Mouse (Mus musculus) neural tube, embryonic 11.5 days (tissue): Measurements from ENCODE around the gene Tmem203. TPM values are rescaled to one million over a fixed set of nuclear protein-coding genes. Genes with fewer than 3 reads are reported as not detected.

Experiments
- ATAC-seq: fragments of 200-750 bp; cut with Nextera tagmentation; 2 replicates; pipeline ENCODE4 v1.8.0; 2017; ENCODE audit warnings: moderate number of reproducible peaks, mild to moderate bottlenecking, moderate TSS enrichment, moderate library complexity; ENCODE audit not compliant: insufficient read depth, low FRiP score, low TSS enrichment
- DNase-seq: peaks from one replicate; pipeline ENCODE4 v3.0.0-alpha.2; 2015; ENCODE audit warnings: low spot score
- H3K27ac ChIP-seq: fragments of 300-500 bp; sonication (generic); 2 replicates; pipeline ENCODE4 v1.5.1; 2014; ENCODE audit warnings: low read depth, mild to moderate bottlenecking, low read length
- H3K27me3 ChIP-seq: fragments of 300-500 bp; sonication (generic); 2 replicates; pipeline ENCODE4 v1.6.1; 2014; ENCODE audit warnings: mild to moderate bottlenecking, low read length, mixed read lengths; ENCODE audit not compliant: control insufficient read depth, insufficient read depth
- H3K36me3 ChIP-seq: fragments of 300-500 bp; sonication (generic); 2 replicates; pipeline ENCODE4 v1.6.1; 2014; ENCODE audit warnings: mild to moderate bottlenecking, low read length, moderate library complexity, mixed read lengths; ENCODE audit not compliant: control insufficient read depth, insufficient read depth
- H3K4me1 ChIP-seq: fragments of 300-500 bp; sonication (generic); 2 replicates; pipeline ENCODE4 v1.6.1; 2014; ENCODE audit warnings: low read length, mixed read lengths; ENCODE audit not compliant: control insufficient read depth, insufficient read depth
- H3K4me2 ChIP-seq: fragments of 300-500 bp; sonication (generic); 2 replicates; pipeline ENCODE4 v1.6.1; 2014; ENCODE audit warnings: low read depth, mild to moderate bottlenecking, moderate library complexity
- H3K4me3 ChIP-seq: fragments of 300-500 bp; sonication (generic); 2 replicates; pipeline ENCODE4 v1.5.1; 2014; ENCODE audit warnings: low read depth, low read length
- H3K9ac ChIP-seq: fragments of 300-500 bp; sonication (generic); 2 replicates; pipeline ENCODE4 v1.6.1; 2014; ENCODE audit warnings: mild to moderate bottlenecking, low read length
- H3K9me3 ChIP-seq: fragments of 300-500 bp; sonication (generic); 2 replicates; pipeline ENCODE4 v1.6.1; 2016; ENCODE audit warnings: low read length; ENCODE audit not compliant: control insufficient read depth
- WGBS: fragments of 180-500 bp; shearing (Covaris S2); extraction: QIAGEN DNeasy Blood & Tissue Kit; methylation state at CpG from one replicate; pipeline ENCODE4 v1.1.7; 2014; 5-methylcytosine and 5-hydroxymethylcytosine counted together
- polyA plus RNA-seq: library from polyadenylated mRNA; unstranded; fragments of >200 nt; fragmentation: Nextera tagmentation; extraction: Ambion mirVana; gene quantifications from 2 replicates; pipeline ENCODE4 v1.2.1, GENCODE M21; 2014

The Tmem203 gene
- polyA plus RNA-seq, 1 experiment from 2014 or later, result 11.4 TPM

DNA sequence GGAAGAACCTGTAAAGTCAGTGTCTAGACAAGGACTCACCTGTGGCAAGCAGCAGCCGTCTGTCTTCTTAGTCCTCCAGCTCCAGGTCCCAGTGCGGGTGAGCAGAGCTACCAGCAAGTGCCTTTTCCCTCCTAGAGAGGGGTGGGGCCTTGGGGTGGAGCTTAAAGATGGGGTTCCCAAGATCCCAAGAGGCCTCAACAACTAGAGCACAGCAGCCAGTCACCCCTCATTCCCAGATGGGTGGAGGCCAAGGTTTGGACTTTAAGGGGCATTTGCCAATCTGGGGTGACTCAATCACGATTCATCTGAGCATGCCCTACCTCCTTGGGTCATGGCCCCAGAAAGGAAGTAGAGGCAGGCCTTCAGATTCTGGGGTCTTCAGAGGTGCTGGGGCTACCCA, 15.5 kb upstream of the Tmem203 start:
- WGBS, result 79% methylated on average over 3 of the region's 3 CpGs
- peaks cover 19% of the 10 kb centered on the region for H3K27me3 ChIP-seq
- H3K4me3 ChIP-seq, result no peak overlapping the region
- H3K4me2 ChIP-seq, result no peak overlapping the region
- H3K36me3 ChIP-seq, result no peaks in the 10 kb centered on the region
- no peak overlapping the region for H3K27ac ChIP-seq
- H3K4me1 ChIP-seq, result peaks cover 18% of the 10 kb centered on the region
- ATAC-seq (no peak), DNase-seq (no peak)
- H3K9me3 ChIP-seq, result no peaks in the 10 kb centered on the region
- H3K9ac ChIP-seq, result no peak overlapping the region

- ATAC-seq (0 out of 2 replicates have a peak, but pooled peaks have one; percentile 1), DNase-seq (no peak)
- H3K9me3 ChIP-seq, result no peaks in the 10 kb centered on the region
- WGBS, result 51% methylated on average over 8 of the region's 8 CpGs
- no peak overlapping the region for H3K4me3 ChIP-seq
- H3K27ac ChIP-seq, result no peak overlapping the region
- peaks cover 19% of the 10 kb centered on the region for H3K27me3 ChIP-seq
- peak overlapping the region; percentile 98 for H3K4me2 ChIP-seq
- no peaks in the 10 kb centered on the region for H3K36me3 ChIP-seq
- H3K4me1 ChIP-seq, result peaks cover 18% of the 10 kb centered on the region
- no peak overlapping the region for H3K9ac ChIP-seq
These were observed 14.9 kb upstream of the Tmem203 start for GRCm38 (mm10) chr2:25240310-25240709.

GRCm38 (mm10) chr2:25240723-25241437, 14.4 kb upstream of the Tmem203 start:
- peak; percentile 75 for DNase-seq
- Histone ChIP-seq H3K9me3 (no peaks in the 10 kb centered on the region), H3K4me2 (peak overlapping the region; percentile 98), H3K4me1 (peaks cover 18% of the 10 kb centered on the region), H3K27ac (0 out of 2 replicates have a peak overlapping the region, but pooled peaks have one; percentile 3), H3K27me3 (peaks cover 19% of the 10 kb centered on the region), H3K9ac (peak overlapping the region; percentile 44), H3K4me3 (peak overlapping the region; percentile 37), H3K36me3 (no peaks in the 10 kb centered on the region)
- peak; percentile 70 for ATAC-seq
- under 1% methylated on average over 29 of the region's 29 CpGs for whole genome bisulfite sequencing

GRCm38 (mm10) chr2:25241438-25241775, 13.8 kb upstream of the Tmem203 start:
- Histone ChIP-seq H3K9ac (peak overlapping the region; percentile 44; the same call in 1 of the 2 replicates), H3K9me3 (no peaks in the 10 kb centered on the region), H3K4me3 (peak overlapping the region; percentile 54), H3K4me1 (peaks cover 18% of the 10 kb centered on the region), H3K27ac (no peak overlapping the region), H3K27me3 (peaks cover 19% of the 10 kb centered on the region), H3K36me3 (no peaks in the 10 kb centered on the region), H3K4me2 (peak overlapping the region; percentile 98)
- DNase-seq (no peak), ATAC-seq (no peak)
- WGBS, result 24% methylated on average over 6 of the region's 6 CpGs

DNA sequence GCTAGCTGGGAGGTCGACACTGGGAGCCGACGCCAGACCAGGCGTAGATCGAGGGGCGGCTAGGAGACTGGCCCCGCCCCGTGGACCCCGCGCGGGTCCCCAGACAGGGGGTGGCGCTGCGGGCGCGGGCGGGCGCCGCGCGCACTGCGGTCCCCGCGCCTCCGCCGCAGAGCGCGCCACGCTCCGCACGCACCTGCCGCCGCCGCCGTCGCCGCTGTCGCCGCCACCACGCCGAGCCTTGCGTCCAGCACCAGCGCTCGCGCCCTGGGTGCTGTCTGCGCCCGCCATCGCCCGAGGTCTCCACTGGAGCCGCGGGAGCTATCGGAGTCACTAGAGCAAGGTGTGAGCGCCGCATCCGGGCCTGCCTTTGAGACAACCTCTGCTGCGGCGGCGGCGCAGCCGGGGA, 13.1 kb upstream of the Tmem203 start, which contains the start of the genes Rnf208 and Cysrt1:
Rnf208 (plus strand) TSS at position 155 of the 406 bp plus-strand sequence.
Cysrt1 (minus strand) TSS at position 352 of the 406 bp plus-strand sequence.
- under 1% methylated on average over 52 of the region's 59 CpGs for WGBS
- Histone ChIP-seq H3K9me3 (no peaks in the 10 kb centered on the region), H3K36me3 (no peaks in the 10 kb centered on the region), H3K27ac (0 out of 2 replicates have a peak within 1 kb of the TSS, but pooled peaks have one; percentile 3), H3K27me3 (peaks cover 19% of the 10 kb centered on the region), H3K9ac (peak within 1 kb of the TSS; percentile 76), H3K4me3 (peak within 1 kb of the TSS; percentile 54), H3K4me1 (peaks cover 18% of the 10 kb centered on the region), H3K4me2 (peak within 1 kb of the TSS; percentile 98)
- ATAC-seq (peak; percentile 29; the same call in 1 of the 2 replicates), DNase-seq (peak; percentile 56)

- ATAC-seq, result no peak
- Histone ChIP-seq H3K9me3 (no peaks in the 10 kb centered on the region), H3K9ac (no peak overlapping the region), H3K4me1 (peaks cover 18% of the 10 kb centered on the region), H3K4me3 (0 out of 2 replicates have a peak overlapping the region, but pooled peaks have one; percentile 54), H3K36me3 (no peaks in the 10 kb centered on the region; the same call in 1 of the 2 replicates), H3K27me3 (peaks cover 19% of the 10 kb centered on the region), H3K4me2 (peak overlapping the region; percentile 98; the same call in 1 of the 2 replicates), H3K27ac (no peak overlapping the region)
- 78% methylated on average over 8 of the region's 8 CpGs for WGBS
- no peak for DNase-seq
These were observed 11.9 kb upstream of the Tmem203 start for GRCm38 (mm10) chr2:25243342-25243741.

DNA sequence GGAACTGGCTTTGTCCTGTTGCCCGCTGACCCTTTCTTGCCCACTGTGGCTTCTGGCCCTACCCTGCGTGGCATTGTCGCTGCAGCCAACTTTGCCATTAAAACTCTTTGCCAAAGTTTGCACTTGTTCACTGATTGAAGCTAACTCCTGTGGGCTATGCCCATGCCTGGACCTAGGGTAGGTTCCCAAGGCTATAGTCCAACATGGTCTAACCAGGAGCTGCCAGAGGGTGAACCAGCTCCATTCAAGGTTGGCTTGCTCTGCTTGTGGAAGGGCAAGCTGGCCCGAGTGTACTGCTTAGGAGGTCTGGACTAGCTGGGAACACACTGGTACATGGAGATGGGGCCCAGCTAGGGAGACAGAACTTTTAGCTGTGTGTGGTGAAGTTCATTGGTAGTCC, 11.1 kb upstream of the Tmem203 start:
- Histone ChIP-seq H3K4me3 (no peak overlapping the region), H3K27ac (no peak overlapping the region), H3K9ac (no peak overlapping the region), H3K36me3 (peaks cover 5% of the 10 kb centered on the region), H3K4me1 (peaks cover 18% of the 10 kb centered on the region), H3K4me2 (no peak overlapping the region), H3K27me3 (peaks cover 19% of the 10 kb centered on the region), H3K9me3 (no peaks in the 10 kb centered on the region)
- WGBS, result 84% methylated on average over 4 of the region's 4 CpGs
- ATAC-seq, result no peak
- no peak for DNase-seq

- no peak within 1 kb of the TSS for H3K9ac ChIP-seq
These were observed 8.8 kb upstream of the Tmem203 start, which contains the start of gene AL732309.1 for GRCm38 (mm10) chr2:25246183-25247072. AL732309.1 (minus strand) TSS chr2:25246863.

More at GRCm38 (mm10) chr2:25246183-25247072, 8.8 kb upstream of the Tmem203 start, which contains the start of gene AL732309.1:
- Histone ChIP-seq H3K27ac (no peak within 1 kb of the TSS), H3K36me3 (peaks cover 8% of the 10 kb centered on the region), H3K4me1 (peaks cover 12% of the 10 kb centered on the region), H3K27me3 (peaks cover 14% of the 10 kb centered on the region), H3K9me3 (no peaks in the 10 kb centered on the region), H3K4me2 (no peak within 1 kb of the TSS), H3K4me3 (no peak within 1 kb of the TSS)
- WGBS, result 93% methylated on average over 10 of the region's 10 CpGs
- ATAC-seq (no peak), DNase-seq (no peak)
